Mouse (Mus musculus) embryonic fibroblast, embryonic 13.5 days (primary cell): ENCODE measurements around the gene Pla2r1.

Source experiments
- CTCF ChIP-seq: IDR thresholded peaks from 2 replicates; pipeline ENCODE4 v1.5.1; 2011; ENCODE audit warnings: mild to moderate bottlenecking, control low read depth, low read length, moderate library complexity, borderline replicate concordance; ENCODE audit not compliant: insufficient read depth
- POLR2A ChIP-seq: IDR thresholded peaks from 2 replicates; pipeline ENCODE4 v1.6.1; 2011; ENCODE audit warnings: low read depth, mild to moderate bottlenecking, control low read depth, low read length, moderate library complexity

DNA sequence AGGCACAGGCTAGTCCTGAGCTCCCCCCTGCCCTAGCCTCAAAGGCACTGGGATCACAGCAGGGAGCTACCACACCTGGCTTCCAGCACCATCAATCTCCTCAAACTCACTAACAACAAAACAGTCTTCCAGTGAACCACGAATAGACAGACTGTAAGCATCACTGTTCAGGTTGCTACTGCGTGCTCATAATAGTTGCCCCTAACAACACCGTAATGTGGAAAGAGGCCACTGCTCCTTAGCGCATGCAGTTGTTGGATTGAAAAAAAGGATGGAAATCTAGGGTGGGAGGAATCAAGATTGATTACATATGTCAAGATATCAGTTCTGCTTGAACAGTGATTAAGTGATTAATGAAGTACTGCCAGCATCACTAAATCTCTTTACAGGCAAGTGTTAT lies 14.8 kb downstream of the Pla2r1 start:
- no peak for TF ChIP-seq POLR2A
- no peak for TF ChIP-seq CTCF
